Mouse (Mus musculus) embryonic facial prominence, embryonic 14.5 days (tissue): ENCODE data around the gene BC048679. TPM values are rescaled to one million over a fixed set of nuclear protein-coding genes. Genes with fewer than 3 reads are reported as not detected.

Experiments used
- ATAC-seq: fragments of 200-750 bp; cut with Nextera tagmentation; 2 replicates; pipeline ENCODE4 v1.8.0; 2017; ENCODE audit warnings: low read depth, moderate number of reproducible peaks, moderate TSS enrichment
- DNase-seq: peaks from one replicate; pipeline ENCODE4 v3.0.0-alpha.2; 2015; ENCODE audit warnings: low spot score
- H3K27ac ChIP-seq: fragments of 300-500 bp; sonication (generic); replicated peaks from 2 replicates; pipeline ENCODE4 v1.5.1; 2014; ENCODE audit warnings: low read depth, mild to moderate bottlenecking, low read length, moderate library complexity
- H3K27me3 ChIP-seq: fragments of 300-500 bp; sonication (generic); replicated peaks from 2 replicates; pipeline ENCODE4 v1.6.1; 2014; ENCODE audit warnings: low read length; ENCODE audit not compliant: control insufficient read depth, insufficient read depth
- H3K36me3 ChIP-seq: fragments of 300-500 bp; sonication (generic); 2 replicates; pipeline ENCODE4 v1.6.1; 2014; ENCODE audit warnings: low read length, mixed read lengths; ENCODE audit not compliant: control insufficient read depth, insufficient read depth
- H3K4me1 ChIP-seq: fragments of 300-500 bp; sonication (generic); 2 replicates; pipeline ENCODE4 v1.6.1; 2014; ENCODE audit warnings: antibody characterized with exemption, low read length; ENCODE audit not compliant: control insufficient read depth, insufficient read depth
- H3K4me2 ChIP-seq: fragments of 300-500 bp; sonication (generic); 2 replicates; pipeline ENCODE4 v1.6.1; 2014; ENCODE audit warnings: low read depth, mild to moderate bottlenecking, low read length, moderate library complexity, mixed read lengths
- H3K4me3 ChIP-seq: fragments of 300-500 bp; sonication (generic); 2 replicates; pipeline ENCODE4 v1.5.1; 2014; ENCODE audit warnings: low read depth, mild to moderate bottlenecking, low read length
- H3K9ac ChIP-seq: fragments of 300-500 bp; sonication (generic); 2 replicates; pipeline ENCODE4 v1.6.1; 2014; ENCODE audit warnings: low read depth, mild to moderate bottlenecking, low read length, moderate library complexity, mixed read lengths
- H3K9me3 ChIP-seq: fragments of 300-500 bp; sonication (generic); 2 replicates; pipeline ENCODE4 v1.6.1; 2016; ENCODE audit warnings: low read length; ENCODE audit not compliant: control insufficient read depth
- WGBS: fragments of 180-500 bp; shearing (Covaris S2); extraction: QIAGEN DNeasy Blood & Tissue Kit; methylation state at CpG from one replicate; pipeline ENCODE4 v1.1.7; 2014; 5-methylcytosine and 5-hydroxymethylcytosine counted together
- microRNA counts: library from miRNA; unstranded; fragments of <30 nt; microRNA quantifications from one replicate; lab custom pipeline; 2017
- polyA plus RNA-seq: library from polyadenylated mRNA; unstranded; fragments of >200 nt; fragmentation: Nextera tagmentation; extraction: Ambion mirVana; gene quantifications from 2 replicates; pipeline ENCODE4 v1.2.1, GENCODE M21; 2014

BC048679 gene
- polyA plus RNA-seq, 1 experiment from 2014 or later = not detected

DNA sequence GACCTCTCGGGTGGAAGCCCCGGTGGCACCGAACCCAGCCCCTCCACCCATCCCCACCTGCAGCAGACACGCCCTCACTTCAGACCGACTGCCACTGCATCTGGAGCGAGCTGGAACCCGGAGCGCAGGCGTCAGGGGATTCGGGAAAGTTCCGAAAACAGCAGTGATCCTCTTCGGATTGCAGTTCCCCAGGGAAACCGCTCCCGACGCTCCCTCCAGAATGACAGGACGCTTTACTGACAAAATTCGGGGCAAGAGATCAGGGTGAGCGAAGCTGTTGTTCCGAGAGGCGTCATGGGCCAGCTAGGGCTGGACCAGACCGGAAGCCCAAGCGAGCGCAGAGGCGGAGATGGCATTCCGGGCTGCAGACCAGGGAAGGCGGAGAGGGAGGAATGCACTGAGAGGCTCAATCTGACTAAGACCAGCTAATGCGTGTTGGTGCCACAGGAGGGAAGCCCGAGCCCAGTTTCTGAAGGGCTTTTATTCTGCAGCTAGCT lies 42.9 kb downstream of the BC048679 start, which contains the start of gene Cpeb1:
Cpeb1 (minus strand) TSS at position 311 of the 497 bp plus-strand sequence.
- Histone ChIP-seq H3K36me3 (no peaks in the 10 kb centered on the region), H3K27me3 (peaks cover 78% of the 10 kb centered on the region), H3K27ac (no peak within 1 kb of the TSS), H3K4me1 (peaks cover 18% of the 10 kb centered on the region), H3K9me3 (no peaks in the 10 kb centered on the region), H3K4me3 (peak within 1 kb of the TSS; percentile 53), H3K4me2 (peak within 1 kb of the TSS; percentile 90), H3K9ac (peak within 1 kb of the TSS; percentile 48)
- DNase-seq (peak; percentile 72), ATAC-seq (peak; percentile 64)
- 1% methylated on average over 25 of the region's 28 CpGs for WGBS

GRCm38 (mm10) chr7:81454331-81455039 lies 43.6 kb downstream of the BC048679 start:
- H3K4me2 ChIP-seq = peak overlapping the region; percentile 90
- ATAC-seq = no peak
- no peak for DNase-seq
- H3K27me3 ChIP-seq = peaks cover 83% of the 10 kb centered on the region
- H3K36me3 ChIP-seq = no peaks in the 10 kb centered on the region
- peak overlapping the region; percentile 48 for H3K9ac ChIP-seq
- H3K4me3 ChIP-seq = peak overlapping the region; percentile 53
- H3K4me1 ChIP-seq = peaks cover 18% of the 10 kb centered on the region
- WGBS = 0% methylated on average over 8 of the region's 87 CpGs
- H3K9me3 ChIP-seq = no peaks in the 10 kb centered on the region
- H3K27ac ChIP-seq = no peak overlapping the region

- H3K4me1 ChIP-seq = peaks cover 18% of the 10 kb centered on the region
- peaks cover 84% of the 10 kb centered on the region for H3K27me3 ChIP-seq
- H3K9ac ChIP-seq = peak overlapping the region; percentile 48; the same call in 1 of the 2 replicates
- H3K4me3 ChIP-seq = peak overlapping the region; percentile 53
- peak; percentile 10; the same call in 1 of the 2 replicates for ATAC-seq
- H3K4me2 ChIP-seq = peak overlapping the region; percentile 90
- peak; percentile 16 for DNase-seq
- 3% methylated on average over 37 of the region's 84 CpGs for WGBS
- H3K27ac ChIP-seq = no peak overlapping the region
- no peaks in the 10 kb centered on the region for H3K9me3 ChIP-seq
- H3K36me3 ChIP-seq = no peaks in the 10 kb centered on the region
These were observed 44.4 kb downstream of the BC048679 start for GRCm38 (mm10) chr7:81453443-81454274.

GRCm38 (mm10) chr7:81452971-81453441 lies 45.1 kb downstream of the BC048679 start:
- peak overlapping the region; percentile 53 for H3K4me3 ChIP-seq
- WGBS = 6% methylated on average over 17 of the region's 21 CpGs
- DNase-seq = no peak
- peak; percentile 20; the same call in 1 of the 2 replicates for ATAC-seq
- H3K27ac ChIP-seq = no peak overlapping the region
- no peaks in the 10 kb centered on the region for H3K36me3 ChIP-seq
- H3K4me1 ChIP-seq = peaks cover 18% of the 10 kb centered on the region
- H3K27me3 ChIP-seq = peaks cover 80% of the 10 kb centered on the region
- no peaks in the 10 kb centered on the region for H3K9me3 ChIP-seq
- 0 out of 2 replicates have a peak overlapping the region, but pooled peaks have one; percentile 19 for H3K9ac ChIP-seq
- H3K4me2 ChIP-seq = peak overlapping the region; percentile 90

MicroRNAs encoded within 50 kb of the gene (microRNA counts, 519-probe panel; counts per million panel counts)
- microRNA mmu-miR-1839-3p (lab: Ali Mortazavi, UCI) (19.3 counts per million), microRNA mmu-miR-1839-5p (lab: Ali Mortazavi, UCI) (2,434 counts per million, percentile 46 among the panel's probes with 10 or more counts)

Other genes with a start within 250 kb of the BC048679 start
- 1,342 and 1,410 TPM in 2 replicates for gene Rps17, start 153.0 kb downstream of the BC048679 start, polyA plus RNA-seq
- gene Cpeb1, start 42.8 kb downstream of the BC048679 start, polyA plus RNA-seq = 2.4 and 3.4 TPM in 2 replicates
- 4.9 and 7.2 TPM in 2 replicates for gene Ap3b2, start 4.4 kb downstream of the BC048679 start, polyA plus RNA-seq
- gene Fsd2, start 68.7 kb upstream of the BC048679 start, polyA plus RNA-seq = 3.7 and 5.0 TPM in 2 replicates
- 6.9 and 7.3 TPM in 2 replicates for gene Whamm, start 73.0 kb upstream of the BC048679 start, polyA plus RNA-seq
- 23.7 and 25.2 TPM in 2 replicates for gene Homer2, start 209.2 kb upstream of the BC048679 start, polyA plus RNA-seq